Mouse (Mus musculus) bone marrow, adult 2 months (tissue): ENCODE data around the gene Dqx1.

ENCODE experiments used
- CTCF ChIP-seq: fragments of 200-500 bp; IDR thresholded peaks from 2 replicates; pipeline ENCODE4 v1.5.1; 2011; ENCODE audit warnings: low read length, control low read depth; ENCODE audit not compliant: control insufficient read depth, insufficient read depth
- POLR2A ChIP-seq: fragments of 200-500 bp; IDR thresholded peaks from 2 replicates; pipeline ENCODE4 v1.6.1; 2011; ENCODE audit warnings: low read depth, mild to moderate bottlenecking, control low read depth, low read length, borderline replicate concordance; ENCODE audit not compliant: control insufficient read depth

- TF ChIP-seq POLR2A: no peak
- no peak for TF ChIP-seq CTCF
Measured at GRCm38 (mm10) chr6:83066441-83066840, 8.8 kb downstream of the Dqx1 start.
